Mouse (Mus musculus) frontal cortex, postnatal 25 days (tissue): ENCODE data around the gene Ddias.

Source experiments
- DNase-seq, 2 experiments: peaks; one replicate each; pipeline ENCODE4 v3.0.0; 2022; ENCODE audit warnings: low spot score in 2 of 2

The Ddias gene

GRCm38 (mm10) chr7:92866526-92866925 is 7.5 kb downstream of the Ddias start:
- no peak for DNase-seq

GRCm38 (mm10) chr7:92848246-92848645 is 25.8 kb downstream of the Ddias start:
- DNase-seq = no peak

GRCm38 (mm10) chr7:92842254-92842653 is 31.8 kb downstream of the Ddias start:
- DNase-seq = no peak

GRCm38 (mm10) chr7:92837907-92838306 is 36.1 kb downstream of the Ddias start:
- no peak for DNase-seq

- no peak for DNase-seq
Observed at GRCm38 (mm10) chr7:92837226-92837625, 36.8 kb downstream of the Ddias start.

- no peak for DNase-seq
Observed at GRCm38 (mm10) chr7:92836447-92836846, 37.6 kb downstream of the Ddias start.

GRCm38 (mm10) chr7:92834391-92834790 is 39.7 kb downstream of the Ddias start:
- DNase-seq = no peak

GRCm38 (mm10) chr7:92832395-92832794 is 41.7 kb downstream of the Ddias start:
- no peak for DNase-seq

GRCm38 (mm10) chr7:92827981-92828380 is 46.1 kb downstream of the Ddias start:
- DNase-seq = no peak

- no peak for DNase-seq
Observed at GRCm38 (mm10) chr7:92826248-92826647, 47.8 kb downstream of the Ddias start.

GRCm38 (mm10) chr7:92822409-92823101 is 51.5 kb downstream of the Ddias start:
- DNase-seq = no peak

- DNase-seq = no peak
Observed at GRCm38 (mm10) chr7:92821871-92822270, 52.2 kb downstream of the Ddias start.

- DNase-seq = no peak
Observed at GRCm38 (mm10) chr7:92820941-92821465, 53.0 kb downstream of the Ddias start.

- DNase-seq = no peak
Observed at GRCm38 (mm10) chr7:92820410-92820809, 53.6 kb downstream of the Ddias start.

- no peak for DNase-seq
Observed at GRCm38 (mm10) chr7:92819656-92820055, 54.4 kb downstream of the Ddias start.

GRCm38 (mm10) chr7:92817886-92818285 is 56.2 kb downstream of the Ddias start:
- no peak for DNase-seq

- DNase-seq = no peak
Observed at GRCm38 (mm10) chr7:92817242-92817641, 56.8 kb downstream of the Ddias start.

- DNase-seq = no peak
Observed at GRCm38 (mm10) chr7:92811667-92812279, 62.3 kb downstream of the Ddias start.
